Mouse (Mus musculus) hematopoietic stem cell, adult 5-6 weeks (primary cell): ENCODE data around the gene Rpl38. TPM values are rescaled to one million over a fixed set of nuclear protein-coding genes. Genes with fewer than 3 reads are reported as not detected.

ENCODE experiments used
- ATAC-seq, 2 experiments: fragments of 125-278 bp in 1 of 2; replicated peaks in 1 of 2; 2 replicates each; pipeline ENCODE4 v1.8.0; 2016 to 2017; ENCODE audit warnings: inconsistent platforms in 2 of 2, mild to moderate bottlenecking in 2 of 2, moderate number of reproducible peaks in 2 of 2, low read depth in 1 of 2, moderate TSS enrichment in 1 of 2; ENCODE audit not compliant: low FRiP score in 2 of 2, poor library complexity in 2 of 2, severe bottlenecking in 2 of 2, insufficient read depth in 1 of 2, low TSS enrichment in 1 of 2
- total RNA-seq: library from RNA; stranded (forward); fragments of 172-1452, 232-1000 nt; gene quantifications from 2 replicates; pipeline ENCODE4 v1.2.3, GENCODE M21; 2017

The Rpl38 gene
- total RNA-seq, 1 experiment from 2014 or later = 3,720 TPM

DNA sequence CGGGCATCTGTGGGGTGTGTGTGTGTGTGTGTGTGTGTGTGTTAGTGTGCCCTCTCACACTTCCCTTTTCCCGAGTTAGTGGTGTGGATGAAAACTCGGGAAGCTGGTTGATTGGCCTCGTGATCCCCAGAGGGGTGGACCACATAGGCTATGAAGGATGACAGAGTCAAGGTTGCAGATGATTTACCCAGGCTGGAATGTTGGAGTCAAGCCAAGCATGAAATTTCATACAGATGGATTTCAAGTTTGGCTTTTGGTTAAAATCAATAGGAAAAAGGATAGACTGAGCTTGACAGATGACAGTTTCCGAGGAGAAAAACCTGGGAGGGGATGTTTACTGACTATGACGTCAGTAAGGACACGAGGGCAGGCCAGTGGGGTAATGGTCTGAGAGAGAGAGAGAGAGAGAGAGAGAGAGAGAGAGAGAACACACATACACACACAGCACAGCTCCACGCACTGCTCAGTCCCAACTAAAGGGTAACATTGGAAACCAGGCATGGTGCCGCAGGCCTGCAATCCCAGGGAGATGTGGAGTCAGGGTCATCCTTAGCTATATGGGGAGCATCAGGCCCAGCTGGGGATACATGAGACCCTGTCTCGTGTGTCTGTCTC, 19.4 kb downstream of the Rpl38 start:
- ATAC-seq = no peak

DNA sequence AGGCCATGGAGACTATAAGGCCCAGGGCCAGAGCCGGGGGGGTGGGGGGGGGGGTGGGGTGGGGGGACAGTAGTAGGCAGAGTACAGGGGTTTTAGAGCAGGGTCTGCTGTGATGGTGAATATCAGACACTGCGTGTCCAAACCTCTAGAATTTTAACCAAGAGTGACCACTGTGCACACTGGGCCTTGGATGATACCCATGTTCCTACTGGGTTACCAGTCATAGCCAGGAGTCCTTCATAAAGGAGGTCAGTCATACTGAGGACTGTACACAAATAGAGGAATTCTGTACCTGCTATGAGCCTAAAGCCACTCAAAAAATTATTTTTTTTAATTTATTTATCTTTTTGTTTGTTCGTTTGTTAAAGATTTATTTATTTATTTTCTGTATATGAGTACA, 20.4 kb downstream of the Rpl38 start:
- no peak for ATAC-seq

DNA sequence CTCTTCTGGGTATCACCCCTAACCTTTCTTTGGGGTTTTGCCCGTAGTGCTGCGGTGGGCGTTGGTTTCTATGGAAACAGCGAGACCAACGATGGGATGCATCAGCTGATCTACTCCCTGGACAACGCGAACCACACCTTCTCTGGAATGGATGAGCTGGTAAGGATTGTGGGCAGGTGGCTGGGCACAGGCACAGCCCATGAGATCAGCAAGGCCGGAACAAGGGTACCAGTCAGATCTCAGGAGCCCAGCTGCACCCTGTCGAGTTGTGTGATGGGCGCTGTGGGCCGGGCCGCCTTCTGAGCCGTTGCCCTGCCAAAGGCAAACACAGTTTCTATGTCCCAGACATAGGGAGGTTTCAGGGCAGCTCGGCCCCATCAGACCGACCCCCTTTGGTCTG, 21.9 kb downstream of the Rpl38 start:
- ATAC-seq = no peak

DNA sequence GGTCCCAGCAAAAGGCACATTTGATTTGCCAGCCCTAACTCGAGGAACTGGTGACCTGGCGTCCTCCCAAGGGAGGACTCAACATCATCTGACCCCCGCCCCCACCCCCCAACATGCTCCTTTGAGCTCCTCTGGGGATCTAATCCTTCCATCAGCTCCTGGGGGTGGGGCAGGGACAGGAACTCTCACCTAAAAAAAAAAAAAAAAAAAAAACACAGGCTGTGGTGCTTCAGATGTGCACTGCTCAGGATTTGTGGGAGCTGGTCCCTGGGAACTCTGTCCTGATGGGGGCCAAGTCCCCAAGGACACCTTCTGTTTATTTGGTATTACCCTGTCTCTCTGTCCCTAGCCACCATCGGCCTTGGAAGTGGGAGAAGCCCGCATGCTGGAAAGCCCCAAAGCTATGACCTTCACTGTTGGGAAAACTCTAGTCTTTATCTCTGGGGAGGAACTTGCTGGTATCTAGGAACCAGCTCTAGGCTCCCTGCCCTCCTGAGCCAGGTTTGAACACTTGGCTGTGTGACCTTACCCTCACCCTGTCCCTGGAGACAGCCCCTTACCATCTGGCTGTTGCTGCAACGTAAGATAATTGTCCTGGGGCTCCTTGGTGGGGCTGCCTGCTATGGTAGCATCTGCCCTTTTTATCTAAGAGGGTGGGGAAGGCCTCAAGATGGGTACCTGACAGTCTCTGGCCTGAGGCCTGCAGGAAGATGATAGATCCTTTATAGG, 23.3 kb downstream of the Rpl38 start:
- no peak for ATAC-seq

DNA sequence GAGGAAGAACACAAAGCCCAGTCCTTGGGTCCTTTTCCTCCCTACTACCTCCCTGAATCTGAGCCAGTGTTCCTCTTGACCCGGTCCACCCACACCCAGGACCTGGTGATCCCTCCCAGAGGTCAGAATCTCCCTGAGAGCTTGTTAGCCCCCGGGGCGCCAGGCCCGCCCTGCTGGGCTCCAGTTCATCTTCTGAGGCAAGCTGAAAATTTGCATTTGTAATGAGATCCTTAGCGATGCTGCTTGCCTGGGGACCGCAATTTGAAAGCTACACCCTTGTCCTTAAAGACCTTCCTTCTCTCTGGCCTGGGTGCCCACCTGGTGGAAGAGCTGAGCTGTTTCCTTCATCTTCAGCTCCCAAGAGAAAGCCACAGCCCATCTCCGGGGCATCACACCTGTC, 24.3 kb downstream of the Rpl38 start:
- no peak for ATAC-seq

DNA sequence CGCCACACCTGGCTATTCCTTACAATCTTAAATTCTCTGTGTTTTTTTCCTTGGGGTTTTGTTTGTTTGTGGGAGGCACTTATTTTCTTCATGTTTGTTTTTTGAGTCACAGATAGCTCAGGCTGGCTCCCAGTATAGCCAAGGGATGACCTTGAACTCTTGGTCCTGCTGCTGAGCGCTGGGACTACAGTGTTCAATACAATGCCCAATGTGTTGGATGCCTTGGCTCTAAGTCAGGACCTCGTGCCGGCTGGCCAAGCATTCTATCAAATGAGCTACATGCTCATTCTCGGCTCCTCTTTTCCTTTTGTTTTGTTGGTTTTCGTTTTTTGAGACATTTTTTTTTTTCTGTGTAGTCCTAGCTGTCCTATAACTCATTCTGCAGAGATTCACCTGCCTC, 25.1 kb downstream of the Rpl38 start:
- no peak for ATAC-seq

DNA sequence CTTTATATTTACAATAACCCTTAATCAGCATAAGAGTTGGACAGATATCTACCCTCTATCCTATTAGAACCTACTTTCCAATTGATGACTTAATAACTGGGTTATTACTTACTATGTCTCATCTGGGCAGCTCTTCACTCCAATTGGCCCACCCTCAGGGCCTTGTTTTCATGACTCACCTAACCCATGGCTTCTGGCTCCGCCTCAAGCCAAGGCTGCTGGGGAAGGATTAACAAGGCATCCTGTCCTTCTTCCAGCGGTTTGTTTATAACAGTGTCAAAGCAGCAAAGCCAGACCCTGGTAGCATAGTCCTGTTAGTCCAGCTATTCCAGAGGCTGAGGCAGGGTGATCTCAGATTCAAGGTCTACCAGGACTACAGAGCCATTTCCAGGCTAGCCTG, 26.1 kb downstream of the Rpl38 start:
- no peak for ATAC-seq

DNA sequence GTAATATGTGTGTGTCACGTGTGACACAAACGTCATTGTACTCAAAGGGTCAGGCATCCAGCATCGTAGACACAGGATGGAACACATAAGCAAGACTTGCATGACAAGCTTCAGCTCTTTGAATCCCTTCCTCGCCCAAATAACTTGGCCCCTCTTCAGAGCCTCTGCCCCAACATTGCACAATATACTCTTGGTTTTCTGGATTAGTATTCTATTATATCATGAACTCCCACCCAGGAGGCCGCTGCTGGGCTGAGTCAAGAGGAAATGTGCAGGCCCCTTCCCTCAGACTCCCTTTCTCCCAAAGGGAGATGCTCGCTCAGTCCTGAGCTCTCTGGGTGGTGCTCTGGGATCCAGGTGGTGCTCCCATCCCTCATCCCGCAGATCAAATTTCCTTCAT, 30.2 kb downstream of the Rpl38 start:
- no peak for ATAC-seq

DNA sequence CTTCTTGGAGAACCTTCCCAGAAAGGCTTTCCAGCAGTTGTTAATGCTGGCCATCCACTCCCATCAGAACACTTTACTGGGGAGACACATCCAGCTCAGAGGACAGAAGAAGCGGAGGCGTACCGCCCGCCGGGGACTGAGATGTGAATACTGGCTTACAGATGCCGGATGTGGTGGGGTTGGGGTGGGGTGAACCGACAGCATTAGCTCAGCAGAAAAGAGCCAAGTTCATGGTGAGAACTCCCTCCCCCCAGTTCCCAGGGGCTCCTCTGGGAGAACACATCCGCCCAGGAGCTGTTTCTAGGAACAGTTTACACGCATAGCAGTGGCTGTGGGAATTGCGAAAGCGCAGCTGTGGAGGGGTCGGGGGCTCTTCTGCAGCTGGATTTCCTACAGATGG, 31.2 kb downstream of the Rpl38 start:
- no peak; a peak in 2 of 4 replicates for ATAC-seq

DNA sequence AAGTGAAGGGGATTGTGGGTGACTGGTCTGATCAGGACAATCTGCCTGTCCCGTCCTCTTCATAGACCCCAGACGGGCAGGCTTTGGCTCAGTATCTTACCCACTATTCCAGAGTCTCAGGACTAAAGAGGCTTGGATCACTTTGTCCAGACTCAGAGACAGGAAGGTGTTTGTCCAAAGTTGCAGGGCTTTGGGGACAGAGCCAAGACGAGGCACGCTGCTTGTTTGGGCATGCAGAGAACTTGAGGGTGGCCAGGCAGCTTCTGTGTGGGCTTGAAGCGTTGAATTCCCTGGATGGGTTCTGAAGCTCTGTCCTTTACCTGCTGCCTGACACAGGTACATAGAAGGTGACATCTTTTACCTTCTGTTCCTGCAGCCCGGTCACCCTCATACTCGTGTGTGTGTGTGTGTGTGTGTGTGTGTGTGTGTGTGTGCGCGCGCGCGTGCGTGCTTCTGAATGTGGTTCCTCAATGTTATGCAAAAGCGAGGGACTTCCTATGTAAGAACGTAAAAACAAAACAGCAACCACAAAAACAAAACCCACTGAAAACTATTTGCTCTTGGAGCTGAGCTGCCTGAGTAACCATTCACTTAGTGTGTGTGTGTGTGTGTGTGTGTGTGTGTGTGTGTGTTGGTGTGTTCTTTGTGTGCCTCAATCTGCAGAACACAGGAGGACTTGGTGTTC, 34.1 kb downstream of the Rpl38 start:
- peak; percentile 29 to 37; a peak in 2 of 4 replicates for ATAC-seq

DNA sequence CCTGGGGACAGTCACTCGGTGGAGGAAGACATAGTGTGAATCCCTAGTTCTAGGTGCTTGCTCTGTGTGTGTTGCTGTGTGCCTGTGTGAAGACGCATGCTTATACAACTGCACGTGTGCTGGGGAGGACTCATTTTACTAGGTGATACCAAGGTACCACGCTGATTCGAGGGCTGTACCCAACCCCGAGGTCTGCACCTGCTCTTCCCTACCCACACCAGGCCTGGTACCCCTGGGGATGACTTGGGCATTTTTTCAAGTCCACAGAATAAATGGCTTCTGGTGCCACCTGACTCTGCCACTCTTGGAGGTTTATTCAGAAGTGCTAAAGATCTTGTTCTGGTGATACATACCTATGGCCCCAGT, 34.7 kb downstream of the Rpl38 start:
- 0 out of 4 replicates have a peak, but pooled peaks of 1 of the 2 experiments have one; percentile 24 for ATAC-seq

DNA sequence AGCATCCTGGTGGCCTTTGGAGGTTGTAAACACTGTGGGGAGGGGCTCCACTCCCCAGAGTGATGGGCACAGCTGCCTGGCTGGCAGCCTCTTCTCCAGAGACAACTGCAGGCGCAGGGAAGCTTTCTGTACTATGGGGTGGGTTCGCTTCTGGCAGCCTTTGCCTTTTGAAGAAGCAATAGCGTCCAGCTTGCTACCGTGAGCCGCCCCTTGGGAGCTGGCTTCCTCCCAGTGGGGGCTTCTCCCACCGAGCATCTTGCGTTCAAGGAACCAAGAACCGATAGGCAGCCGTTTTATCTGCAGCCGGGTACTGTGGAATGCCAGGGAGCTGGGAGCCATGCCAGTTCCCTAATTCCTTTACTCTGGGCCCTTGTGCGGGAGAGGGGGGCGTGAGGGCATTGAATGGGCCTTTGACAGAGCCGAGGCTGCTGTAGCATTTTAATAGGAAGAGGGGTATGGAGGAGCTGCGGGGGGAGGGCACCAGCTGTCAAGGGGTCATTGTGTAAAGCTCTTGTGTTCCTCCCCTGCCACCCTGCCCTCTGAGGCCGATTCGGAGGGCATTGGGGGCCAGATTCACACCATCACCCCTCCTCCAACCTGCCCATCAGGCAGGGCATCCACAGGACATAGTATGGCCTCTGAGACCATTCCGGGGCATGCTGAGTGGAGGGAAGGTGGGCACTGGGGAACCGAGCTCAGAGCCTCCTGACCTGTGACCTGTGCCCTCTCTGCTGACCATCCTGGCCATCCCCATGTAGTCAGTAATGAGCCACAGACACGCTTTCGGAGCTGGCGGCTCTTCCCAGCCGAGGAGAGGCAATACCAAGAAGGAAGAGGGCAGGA, 36.0 kb downstream of the Rpl38 start:
- no peak for ATAC-seq

DNA sequence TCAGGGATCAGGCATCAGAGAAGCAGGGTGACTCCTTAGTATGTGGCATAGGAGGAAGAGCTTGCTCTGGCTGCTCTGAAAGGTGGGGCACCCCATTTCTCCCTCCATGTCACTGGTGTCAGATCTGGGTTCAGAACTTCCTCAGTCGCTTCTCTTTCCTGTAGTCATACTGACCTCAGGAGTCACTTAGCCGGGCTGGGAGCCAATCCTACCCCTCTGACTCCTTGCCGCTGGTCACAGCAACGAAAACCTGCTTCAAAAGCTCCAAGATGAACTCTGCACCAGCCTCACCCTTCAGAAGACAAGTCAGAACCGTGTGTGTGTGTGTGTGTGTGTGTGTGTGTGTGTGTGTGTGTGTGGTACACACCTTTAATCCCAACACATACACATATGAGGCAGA, 38.0 kb downstream of the Rpl38 start:
- ATAC-seq = no peak; a peak in 1 of 4 replicates

DNA sequence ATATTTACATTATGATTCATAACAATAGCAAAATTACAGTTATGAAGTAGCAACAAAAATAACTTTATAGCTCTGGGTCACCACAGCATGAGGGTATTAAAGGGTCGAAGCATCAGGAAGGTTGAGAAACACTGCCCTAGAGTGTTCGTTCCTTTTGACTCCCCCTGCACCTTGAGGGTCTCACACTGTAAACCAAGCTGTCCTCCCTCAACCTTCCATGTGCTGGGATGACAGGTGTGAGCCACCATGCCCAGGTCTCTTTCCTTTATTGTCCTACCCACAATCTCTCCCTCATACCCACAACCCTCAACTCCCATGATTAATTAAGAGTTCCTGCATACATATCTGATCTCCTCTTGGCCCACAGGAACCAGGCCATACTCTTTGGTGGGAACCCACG, 43.1 kb downstream of the Rpl38 start:
- no peak for ATAC-seq

DNA sequence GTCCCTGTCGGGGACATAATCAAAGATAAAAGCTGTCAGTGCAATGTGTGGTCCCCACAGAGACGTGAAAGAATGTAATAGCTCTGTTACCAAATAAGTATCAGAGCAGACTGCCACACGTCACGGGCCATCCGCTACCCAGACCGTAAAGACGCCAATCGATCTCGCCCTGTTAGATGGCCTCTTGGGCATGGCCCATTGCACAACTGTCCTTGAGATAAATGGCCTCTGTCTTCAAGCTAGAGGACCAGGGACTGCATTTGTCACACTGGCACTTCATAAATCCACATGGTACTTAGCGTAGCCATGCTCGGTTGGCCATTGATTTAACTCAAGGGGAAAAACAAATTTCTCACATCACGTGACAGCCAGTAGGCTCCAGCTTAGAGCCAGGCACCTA, 43.5 kb downstream of the Rpl38 start:
- ATAC-seq = no peak

DNA sequence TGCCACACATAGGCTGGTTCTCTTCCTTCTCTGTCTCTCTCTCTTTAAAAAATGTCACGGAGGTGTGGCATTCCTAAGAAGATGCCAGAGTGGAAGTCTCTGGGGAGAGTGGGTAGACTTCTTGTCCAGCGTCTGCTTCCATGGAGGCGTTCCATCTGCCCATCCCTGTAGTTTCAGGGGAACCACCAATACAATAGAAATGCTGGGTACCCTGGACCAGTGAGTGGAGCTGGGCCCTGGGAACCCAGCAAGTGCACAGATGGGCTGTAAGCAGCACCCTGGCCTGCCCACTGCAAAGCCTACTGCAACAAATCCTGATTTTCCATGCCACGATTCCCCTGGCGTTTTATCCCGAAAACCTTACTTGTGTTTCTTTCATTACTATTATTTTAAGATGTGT, 46.2 kb downstream of the Rpl38 start:
- no peak for ATAC-seq

DNA sequence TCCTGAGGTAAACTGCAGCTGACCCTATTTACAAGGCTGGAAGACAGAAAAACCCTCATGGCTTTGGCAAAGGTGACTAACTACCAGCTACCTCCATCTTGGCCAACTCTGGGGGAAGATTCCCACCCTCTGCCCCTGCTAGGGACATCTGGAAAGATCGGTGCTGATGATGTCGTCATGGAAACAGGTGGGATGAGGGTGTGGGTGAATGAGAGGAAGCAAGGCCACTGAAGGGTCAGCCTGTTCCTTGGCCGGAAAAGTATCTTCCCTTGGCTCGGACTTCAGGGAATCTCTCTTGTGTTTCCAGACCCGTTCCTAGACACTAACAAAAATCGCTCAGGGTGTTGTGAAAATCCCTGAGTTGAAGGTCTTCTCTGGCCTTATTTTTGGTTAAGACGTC, 47.2 kb downstream of the Rpl38 start:
- no peak for ATAC-seq

DNA sequence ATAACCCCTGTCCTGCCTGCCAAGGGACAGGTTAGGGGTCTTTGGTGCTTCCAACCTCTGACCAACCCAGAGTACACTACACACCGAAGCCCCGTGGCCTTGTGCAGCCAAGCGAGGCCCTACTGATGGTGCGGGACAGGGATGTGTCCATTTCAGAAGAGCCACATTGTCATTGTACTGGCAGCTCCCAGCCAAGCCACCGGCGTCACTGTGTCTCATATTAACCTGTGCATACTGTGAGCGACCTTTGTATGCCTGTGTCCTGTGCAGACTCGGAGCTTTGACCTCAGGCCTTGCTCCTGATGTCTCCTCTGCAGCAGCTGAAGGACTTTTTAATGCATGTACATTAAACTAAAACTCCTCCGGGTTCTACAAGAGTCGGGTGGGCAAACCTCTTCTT, 52.2 kb downstream of the Rpl38 start:
- ATAC-seq = no peak
